In genomic region chr19:38329257-38329656, GRCm38 (mm10) we compare ENCODE assay signal across 17 mouse cellular contexts.
A peak's percentile ranks its signal among the peaks of the same experiment; 100 is the strongest.
DNase-seq lines count a peak whose midpoint lies in the region; ATAC-seq and TF ChIP-seq lines count a peak whose summit lies in the region.
"Had no signal": no experiment of that assay in that cellular context is flagged by ENCODE, and none has a peak within 500 bp of the region (broad histone marks: within the 10 kb centered on the region; RNA-seq: fewer than 3 reads in every experiment).

No protein-coding gene starts in this region.

- peak; percentile 51 for TF ChIP-seq RAD21 in CH12.LX (IDR thresholded peaks at IDR 0.05; ENCODE audit: low read depth, low read length)

- H3K9me3 ChIP-seq in kidney, embryonic 14.5 days (ENCODE audit: control insufficient read depth, low read length): no peaks in the 10 kb centered on the region
- H3K9me3 ChIP-seq in CH12.LX (replicated peaks; ENCODE audit: low read length): peaks cover 4% of the 10 kb centered on the region
- no peaks in the 10 kb centered on the region for H3K9me3 ChIP-seq in kidney, postnatal 0 days (replicated peaks; ENCODE audit: low read length)
- H3K9me3 ChIP-seq in forebrain, embryonic 15.5 days: no peaks in the 10 kb centered on the region
- H3K9me3 ChIP-seq: forebrain, embryonic 10.5 days; heart, embryonic 15.5 days; hindbrain, embryonic 10.5 days; intestine, embryonic 15.5 days; liver, embryonic 15.5 days; stomach, embryonic 15.5 days had no signal

- in situ Hi-C loops in CH12.LX (cut with MboI; ENCODE audit: low pct_ligation_motif_present, low pct_unique_long_range_greater_than_20kb, low sequenced_read_pairs): no loop called here

- H3K27ac ChIP-seq in kidney, embryonic 14.5 days (ENCODE audit: low read depth, low read length): no peak overlapping the region
- no peak overlapping the region for H3K27ac ChIP-seq in CH12.LX (ENCODE audit: insufficient read depth, low read depth)
- H3K27ac ChIP-seq in kidney, postnatal 0 days: no peak overlapping the region
- H3K27ac ChIP-seq in forebrain, embryonic 15.5 days (replicated peaks): no peak overlapping the region
- H3K27ac ChIP-seq: forebrain, embryonic 10.5 days; heart, adult 2 months; heart, embryonic 15.5 days; hindbrain, embryonic 10.5 days; intestine, embryonic 15.5 days; liver, embryonic 15.5 days; stomach, embryonic 15.5 days had no signal

- no peaks in the 10 kb centered on the region for H3K36me3 ChIP-seq in kidney, embryonic 14.5 days (ENCODE audit: control insufficient read depth, insufficient read depth, low read length)
- H3K36me3 ChIP-seq in CH12.LX (replicated peaks in 1 of 2; ENCODE audit: control insufficient read depth in 1 of 2, insufficient read depth in 1 of 2, low read length in 1 of 2): no peaks in the 10 kb centered on the region
- no peaks in the 10 kb centered on the region for H3K36me3 ChIP-seq in kidney, postnatal 0 days (ENCODE audit: insufficient read depth, low read length)
- no peaks in the 10 kb centered on the region for H3K36me3 ChIP-seq in forebrain, embryonic 15.5 days
- H3K36me3 ChIP-seq: forebrain, embryonic 10.5 days; heart, embryonic 15.5 days; hindbrain, embryonic 10.5 days; intestine, embryonic 15.5 days; liver, embryonic 15.5 days; stomach, embryonic 15.5 days had no signal

- no peak overlapping the region for H3K9ac ChIP-seq in kidney, embryonic 14.5 days (ENCODE audit: low read depth, low read length)
- H3K9ac ChIP-seq in CH12.LX (ENCODE audit: insufficient read depth, low read depth): no peak overlapping the region
- no peak overlapping the region for H3K9ac ChIP-seq in kidney, postnatal 0 days (ENCODE audit: low read depth, low read length)
- no peak overlapping the region for H3K9ac ChIP-seq in forebrain, embryonic 15.5 days (replicated peaks)
- H3K9ac ChIP-seq: heart, embryonic 15.5 days; intestine, embryonic 15.5 days; liver, embryonic 15.5 days; stomach, embryonic 15.5 days had no signal

- peak; percentile 26 to 66 for DNase-seq in kidney, adult 8-10 months
- no peak for DNase-seq in CH12.LX (ENCODE audit: extremely low read depth)
- DNase-seq in ES-CJ7 (ENCODE audit: low read depth, low spot score): peak; percentile 67
- peak; percentile 28 for DNase-seq in kidney, postnatal 0 days (ENCODE audit: low spot score)
- no peak for DNase-seq in retina, postnatal 1 day
- DNase-seq: cerebellum, adult 9-10 months; gastrocnemius, postnatal 10 days; heart, adult 2 months; lung, postnatal 14 days had no signal

- no peak for TF ChIP-seq POLR2A in CH12.LX (IDR thresholded peaks at IDR 0.05; ENCODE audit: low read depth, low read length)

- TF ChIP-seq CTCF in CH12.LX (conservative IDR thresholded peaks at IDR 0.05 in 1 of 2, IDR thresholded peaks at IDR 0.05 in 1 of 2; ENCODE audit: low read depth in 2 of 2, low read length in 2 of 2): peak in 1 of 2 experiments; percentile 58; a peak in 2 of 4 replicates
- TF ChIP-seq CTCF in kidney, postnatal 0 days (IDR thresholded peaks at IDR 0.05; ENCODE audit: low read depth): peak; percentile 52; the same call in 1 of the 2 replicates

- no peaks in the 10 kb centered on the region for H3K4me1 ChIP-seq in kidney, embryonic 14.5 days (ENCODE audit: control insufficient read depth, insufficient read depth, low read length)
- H3K4me1 ChIP-seq in CH12.LX (ENCODE audit: control insufficient read depth in 1 of 2, insufficient read depth in 2 of 2): peaks cover 0 to under 1% of the 10 kb centered on the region in 2 experiments; a peak in 1 of 4 replicates
- no peaks in the 10 kb centered on the region for H3K4me1 ChIP-seq in kidney, postnatal 0 days (replicated peaks; ENCODE audit: insufficient read depth, low read length)
- H3K4me1 ChIP-seq in forebrain, embryonic 15.5 days: no peaks in the 10 kb centered on the region; the same call in 1 of the 2 replicates
- H3K4me1 ChIP-seq: heart, embryonic 15.5 days; intestine, embryonic 15.5 days; liver, embryonic 15.5 days; stomach, embryonic 15.5 days had no signal

- 78% methylated on average over 5 of the region's 5 CpGs for WGBS in kidney, embryonic 14.5 days
- WGBS in kidney, postnatal 0 days: 80% methylated on average over 5 of the region's 5 CpGs
- 95% methylated on average over 5 of the region's 5 CpGs for WGBS in forebrain, embryonic 15.5 days

- H3K4me3 ChIP-seq in kidney, embryonic 14.5 days (ENCODE audit: low read length): no peak overlapping the region
- H3K4me3 ChIP-seq in CH12.LX (replicated peaks in 1 of 3; ENCODE audit: low read depth in 2 of 3, low read length in 2 of 3, poor library complexity in 1 of 3): no peak overlapping the region
- no peak overlapping the region for H3K4me3 ChIP-seq in kidney, postnatal 0 days (replicated peaks; ENCODE audit: low read depth, low read length)
- no peak overlapping the region for H3K4me3 ChIP-seq in forebrain, embryonic 15.5 days
- H3K4me3 ChIP-seq: forebrain, embryonic 10.5 days; heart, adult 2 months; heart, embryonic 15.5 days; hindbrain, embryonic 10.5 days; intestine, embryonic 15.5 days; liver, embryonic 15.5 days; stomach, embryonic 15.5 days had no signal

- no peak for TF ChIP-seq EP300 in CH12.LX (IDR thresholded peaks at IDR 0.05; ENCODE audit: low read length)

- no peak for ATAC-seq in kidney, embryonic 14.5 days (ENCODE audit: low FRiP score, low TSS enrichment)
- no peak for ATAC-seq in kidney, postnatal 0 days (replicated peaks; ENCODE audit: low FRiP score, low read depth)
- no peak for ATAC-seq in forebrain, embryonic 15.5 days (replicated peaks)
- ATAC-seq: intestine, embryonic 15.5 days had no signal

- no peak overlapping the region for H3K4me2 ChIP-seq in kidney, embryonic 14.5 days (replicated peaks; ENCODE audit: low read depth, low read length)
- H3K4me2 ChIP-seq in CH12.LX (ENCODE audit: insufficient read depth, low read depth, poor library complexity, severe bottlenecking): no peak overlapping the region
- no peak overlapping the region for H3K4me2 ChIP-seq in kidney, postnatal 0 days (ENCODE audit: low read length)
- H3K4me2 ChIP-seq in forebrain, embryonic 15.5 days (replicated peaks): no peak overlapping the region
- H3K4me2 ChIP-seq: heart, embryonic 15.5 days; intestine, embryonic 15.5 days; liver, embryonic 15.5 days; stomach, embryonic 15.5 days had no signal

- dilution Hi-C loops in CH12.LX (cut with MboI; ENCODE audit: extremely low pct_ligation_motif_present, extremely low pct_unique_long_range_greater_than_20kb, low sequenced_read_pairs): no loop called here

- no peaks in the 10 kb centered on the region for H3K27me3 ChIP-seq in kidney, embryonic 14.5 days (ENCODE audit: control insufficient read depth, insufficient read depth, low read length)
- H3K27me3 ChIP-seq in CH12.LX (replicated peaks): no peaks in the 10 kb centered on the region
- H3K27me3 ChIP-seq in kidney, postnatal 0 days (ENCODE audit: insufficient read depth, low read length): no peaks in the 10 kb centered on the region
- no peaks in the 10 kb centered on the region for H3K27me3 ChIP-seq in forebrain, embryonic 15.5 days
- H3K27me3 ChIP-seq: heart, embryonic 15.5 days; intestine, embryonic 15.5 days; liver, embryonic 15.5 days; stomach, embryonic 15.5 days had no signal

- H3K79me2 ChIP-seq in CH12.LX (replicated peaks; ENCODE audit: control insufficient read depth, extremely low read depth, insufficient read depth, poor library complexity, severe bottlenecking): no peaks in the 10 kb centered on the region

TF ChIP-seq in CH12.LX, 34 proteins besides CTCF, POLR2A, EP300 and RAD21:
- TF ChIP-seq ELF1 (IDR thresholded peaks at IDR 0.05; ENCODE audit: low read depth, low read length) (no peak), ZMIZ1 (IDR thresholded peaks at IDR 0.05; ENCODE audit: low read depth, low read length) (no peak), CHD1 (IDR thresholded peaks at IDR 0.05; ENCODE audit: low read depth, low read length) (no peak), NRF1 (IDR thresholded peaks at IDR 0.05; ENCODE audit: low read depth, low read length) (no peak), USF2 (conservative IDR thresholded peaks at IDR 0.05; ENCODE audit: low read depth, low read length) (no peak), RCOR1 (conservative IDR thresholded peaks at IDR 0.05; ENCODE audit: low read depth, low read length) (no peak), NELFE (IDR thresholded peaks at IDR 0.05; ENCODE audit: low read depth, low read length) (no peak), SIN3A (IDR thresholded peaks at IDR 0.05; ENCODE audit: low read length) (no peak), SMC3 (IDR thresholded peaks at IDR 0.05; ENCODE audit: low read depth, low read length) (peak; percentile 42)

Comparison
In these comparisons a context has a peak if more than half of its experiments do, and no peak if none do; other contexts are left out.
1. DNase-seq: peak in kidney, adult 8-10 months (2 of 2), ES-CJ7 (single experiment) and kidney, postnatal 0 days (single experiment); none in CH12.LX (single experiment) and retina, postnatal 1 day (single experiment).